Mouse (Mus musculus) kidney, adult 2 months (tissue): ENCODE measurements at regions not wholly inside any gene's neighbourhood (a gene's known extent, or its start where the extent isn't known, plus 50 kb on each side); places are given as distances from the start of the nearest gene placed in this dataset.

ENCODE experiments used
- DNase-seq: peaks from one replicate; pipeline ENCODE4 v3.0.0; 2021
- H3K27ac ChIP-seq: fragments of 200-500 bp; 2 replicates; pipeline ENCODE4 v1.5.1; 2012; ENCODE audit warnings: low read depth, low read length, control low read depth, inconsistent platforms; ENCODE audit not compliant: insufficient read depth
- H3K27me3 ChIP-seq: fragments of 200-500 bp; replicated peaks from 2 replicates; pipeline ENCODE4 v1.6.1; 2012; ENCODE audit warnings: mild to moderate bottlenecking, moderate library complexity, low read length, inconsistent platforms; ENCODE audit not compliant: control insufficient read depth, insufficient read depth
- H3K36me3 ChIP-seq: fragments of 200-500 bp; 2 replicates; pipeline ENCODE4 v1.6.1; 2012; ENCODE audit warnings: mild to moderate bottlenecking, moderate library complexity, low read length, inconsistent platforms; ENCODE audit not compliant: control insufficient read depth, insufficient read depth
- H3K4me1 ChIP-seq: fragments of 200-500 bp; 2 replicates; pipeline ENCODE4 v1.6.1; 2011; ENCODE audit warnings: low read length; ENCODE audit not compliant: control insufficient read depth, insufficient read depth
- H3K4me3 ChIP-seq: fragments of 200-500 bp; 2 replicates; pipeline ENCODE4 v1.5.1; 2011; ENCODE audit warnings: mild to moderate bottlenecking, low read depth, low read length, control low read depth; ENCODE audit not compliant: insufficient read depth
- CTCF ChIP-seq: fragments of 200-500 bp; conservative IDR thresholded peaks from 2 replicates; pipeline ENCODE4 v1.5.1; 2011; ENCODE audit warnings: low read depth, mild to moderate bottlenecking, control low read depth, low read length, moderate library complexity, mixed read lengths; ENCODE audit not compliant: insufficient read depth, insufficient read length
- POLR2A ChIP-seq: fragments of 200-500 bp; IDR thresholded peaks from one replicate; pipeline ENCODE4 v1.6.1; 2011; ENCODE audit warnings: low read depth, low read length, control low read depth
- WGBS: fragments of 180-500 bp; shearing (Covaris S2); methylation state at CpG from one replicate; pipeline ENCODE4 v1.1.7; 2018; 5-methylcytosine and 5-hydroxymethylcytosine counted together

- 64% methylated on average over 7 of the region's 7 CpGs for WGBS
- Histone ChIP-seq H3K4me1 (no peaks in the 10 kb centered on the region), H3K36me3 (no peaks in the 10 kb centered on the region), H3K27ac (no peak overlapping the region), H3K4me3 (no peak overlapping the region), H3K27me3 (no peaks in the 10 kb centered on the region; the same call in 1 of the 2 replicates)
- no peak for DNase-seq
- no peak for TF ChIP-seq CTCF
- no peak for TF ChIP-seq POLR2A
Measured at GRCm38 (mm10) chr8:15607598-15608215, 561.8 kb upstream of the BB014433 start.

GRCm38 (mm10) chr8:15601531-15601930 is 555.7 kb upstream of the BB014433 start:
- no peak for TF ChIP-seq POLR2A
- TF ChIP-seq CTCF, result no peak

GRCm38 (mm10) chr8:15593106-15593505 is 547.2 kb upstream of the BB014433 start:
- DNase-seq, result no peak
- no peak overlapping the region for H3K27ac ChIP-seq
- WGBS, result 92% methylated on average over 6 of the region's 6 CpGs

More at GRCm38 (mm10) chr8:15601531-15601930, 555.7 kb upstream of the BB014433 start:
- H3K4me1 ChIP-seq, result no peaks in the 10 kb centered on the region
- no peak overlapping the region for H3K27ac ChIP-seq
- no peaks in the 10 kb centered on the region for H3K27me3 ChIP-seq
- WGBS, result 50% methylated on average over 4 of the region's 4 CpGs
- peak; percentile 15 for DNase-seq
- no peaks in the 10 kb centered on the region for H3K36me3 ChIP-seq
- H3K4me3 ChIP-seq, result no peak overlapping the region

GRCm38 (mm10) chr8:15583782-15584181 is 537.9 kb upstream of the BB014433 start:
- Histone ChIP-seq H3K36me3 (no peaks in the 10 kb centered on the region), H3K27me3 (no peaks in the 10 kb centered on the region), H3K27ac (no peak overlapping the region), H3K4me3 (no peak overlapping the region), H3K4me1 (no peaks in the 10 kb centered on the region)
- no peak for TF ChIP-seq POLR2A
- TF ChIP-seq CTCF, result no peak
- no peak for DNase-seq
- WGBS, result 73% methylated on average over 5 of the region's 5 CpGs

More at GRCm38 (mm10) chr8:15593106-15593505, 547.2 kb upstream of the BB014433 start:
- no peak for TF ChIP-seq CTCF
- no peak for TF ChIP-seq POLR2A
- no peaks in the 10 kb centered on the region for H3K27me3 ChIP-seq
- H3K4me1 ChIP-seq, result no peaks in the 10 kb centered on the region
- H3K4me3 ChIP-seq, result no peak overlapping the region
- H3K36me3 ChIP-seq, result no peaks in the 10 kb centered on the region

- no peak overlapping the region for H3K27ac ChIP-seq
- H3K27me3 ChIP-seq, result no peaks in the 10 kb centered on the region
- H3K4me3 ChIP-seq, result no peak overlapping the region
- H3K4me1 ChIP-seq, result no peaks in the 10 kb centered on the region
- TF ChIP-seq CTCF (no peak), POLR2A (no peak)
- no peaks in the 10 kb centered on the region for H3K36me3 ChIP-seq
- 88% methylated on average over 5 of the region's 5 CpGs for WGBS
- no peak for DNase-seq
Measured at GRCm38 (mm10) chr8:15570091-15570490, 524.2 kb upstream of the BB014433 start.

- no peak for DNase-seq
- H3K36me3 ChIP-seq, result no peaks in the 10 kb centered on the region
- TF ChIP-seq CTCF (no peak), POLR2A (no peak)
- no peak overlapping the region for H3K27ac ChIP-seq
- no peaks in the 10 kb centered on the region for H3K27me3 ChIP-seq
- no peaks in the 10 kb centered on the region for H3K4me1 ChIP-seq
- 87% methylated on average over 2 of the region's 2 CpGs for WGBS
- H3K4me3 ChIP-seq, result no peak overlapping the region
Measured at GRCm38 (mm10) chr8:15567742-15568141, 521.9 kb upstream of the BB014433 start.

GRCm38 (mm10) chr8:15562310-15563296 is 516.7 kb upstream of the BB014433 start:
- Histone ChIP-seq H3K4me1 (no peaks in the 10 kb centered on the region), H3K36me3 (no peaks in the 10 kb centered on the region), H3K27ac (no peak overlapping the region), H3K27me3 (no peaks in the 10 kb centered on the region), H3K4me3 (no peak overlapping the region)
- TF ChIP-seq CTCF (no peak), POLR2A (no peak)
- WGBS, result 58% methylated on average over 39 of the region's 39 CpGs
- no peak for DNase-seq
